Mouse (Mus musculus) monocyte, adult 5-6 weeks (primary cell): Measurements from ENCODE around the gene Sgk1. TPM values are rescaled to one million over a fixed set of nuclear protein-coding genes. Genes with fewer than 3 reads are reported as not detected.

Experiments
- ATAC-seq: fragments of 153-309, 156-312 bp; replicated peaks from 2 replicates; pipeline ENCODE4 v1.8.0; 2017; ENCODE audit warnings: mild to moderate bottlenecking; ENCODE audit not compliant: low TSS enrichment, insufficient number of reproducible peaks, severe bottlenecking, poor library complexity, low FRiP score
- total RNA-seq: library from RNA; stranded (forward); fragments of 200-1000, 200-491, 200-594 nt; gene quantifications from 3 replicates; pipeline ENCODE4 v1.2.3, GENCODE M21; 2017

The Sgk1 gene
- 323 to 475 TPM (median 431 TPM) in 3 replicates for total RNA-seq

GRCm38 (mm10) chr10:21882184-21883081 lies at the start of gene Sgk1:
Gene Sgk1, plus strand, starts transcription at chr10:21882184.
- peak; percentile 61 for ATAC-seq

- no peak for ATAC-seq
Measured at GRCm38 (mm10) chr10:21832282-21832681, 49.7 kb upstream of the Sgk1 start.

- ATAC-seq: no peak
Measured at GRCm38 (mm10) chr10:21833757-21834156, 48.2 kb upstream of the Sgk1 start.

GRCm38 (mm10) chr10:21835077-21835476 lies 46.9 kb upstream of the Sgk1 start:
- no peak for ATAC-seq

GRCm38 (mm10) chr10:21839248-21840155 lies 42.5 kb upstream of the Sgk1 start:
- no peak for ATAC-seq

- no peak for ATAC-seq
Measured at GRCm38 (mm10) chr10:21843326-21843725, 38.7 kb upstream of the Sgk1 start.

- ATAC-seq: no peak
Measured at GRCm38 (mm10) chr10:21843861-21844260, 38.1 kb upstream of the Sgk1 start.

- no peak for ATAC-seq
Measured at GRCm38 (mm10) chr10:21844391-21844790, 37.6 kb upstream of the Sgk1 start.

GRCm38 (mm10) chr10:21845601-21846282 lies 36.2 kb upstream of the Sgk1 start:
- no peak for ATAC-seq

- no peak for ATAC-seq
Measured at GRCm38 (mm10) chr10:21846366-21846765, 35.6 kb upstream of the Sgk1 start.

GRCm38 (mm10) chr10:21847026-21847820 lies 34.8 kb upstream of the Sgk1 start:
- ATAC-seq: 0 out of 2 replicates have a peak, but pooled peaks have one; percentile 28

- no peak for ATAC-seq
Measured at GRCm38 (mm10) chr10:21847931-21848670, 33.9 kb upstream of the Sgk1 start.

GRCm38 (mm10) chr10:21849251-21849650 lies 32.7 kb upstream of the Sgk1 start:
- no peak for ATAC-seq

- peak; percentile 28; the same call in 1 of the 2 replicates for ATAC-seq
Measured at GRCm38 (mm10) chr10:21850330-21850729, 31.7 kb upstream of the Sgk1 start.

GRCm38 (mm10) chr10:21853122-21853521 lies 28.9 kb upstream of the Sgk1 start:
- no peak for ATAC-seq

GRCm38 (mm10) chr10:21853566-21854328 lies 28.2 kb upstream of the Sgk1 start:
- ATAC-seq: no peak

- 0 out of 2 replicates have a peak, but pooled peaks have one; percentile 29 for ATAC-seq
Measured at GRCm38 (mm10) chr10:21855338-21855737, 26.6 kb upstream of the Sgk1 start.
